In the genomic region with DNA sequence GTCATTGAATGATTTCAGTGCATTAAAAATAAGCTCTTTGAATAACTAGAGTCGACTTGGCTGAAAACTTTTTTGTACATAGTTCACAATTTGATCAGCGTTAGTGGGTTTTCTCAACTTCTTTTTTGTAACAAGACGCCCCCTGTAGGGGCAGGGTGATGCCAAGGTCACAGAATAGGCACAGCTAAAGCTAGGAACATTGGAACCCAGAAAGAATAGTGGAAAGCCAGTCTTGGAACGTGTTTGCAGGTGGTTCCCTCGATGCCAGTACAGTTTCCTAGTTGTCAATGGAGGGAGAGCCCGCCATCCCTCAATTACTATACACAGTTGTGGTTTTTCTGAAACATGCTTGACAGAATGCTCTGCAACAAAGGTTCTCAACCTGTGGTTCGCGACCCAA, we compare ENCODE assay signal across 8 mouse cellular contexts. TPM values are rescaled to one million over a fixed set of nuclear protein-coding genes. Genes with fewer than 3 reads are reported as not detected.
DNase-seq lines count a peak whose midpoint lies in the region; ATAC-seq and TF ChIP-seq lines count a peak whose summit lies in the region.

No protein-coding gene starts in this region.

- peaks cover 45% of the 10 kb centered on the region for H3K4me1 ChIP-seq in hindbrain, embryonic 12.5 days
- H3K4me1 ChIP-seq in midbrain, embryonic 13.5 days (replicated peaks): peaks cover 58% of the 10 kb centered on the region

- H3K27ac ChIP-seq in gastrocnemius, adult 2 months: peak overlapping the region; percentile 87
- no peak overlapping the region for H3K27ac ChIP-seq in hindbrain, embryonic 12.5 days
- no peak overlapping the region for H3K27ac ChIP-seq in midbrain, embryonic 13.5 days

- H3K27me3 ChIP-seq in hindbrain, embryonic 12.5 days: peaks cover 17% of the 10 kb centered on the region; the same call in 1 of the 2 replicates
- peaks cover 72% of the 10 kb centered on the region for H3K27me3 ChIP-seq in midbrain, embryonic 13.5 days

- no peak for ATAC-seq in hindbrain, embryonic 12.5 days (ENCODE audit: low FRiP score)
- no peak for ATAC-seq in midbrain, embryonic 13.5 days
- ATAC-seq in activated CD4-positive, CD25-positive, alpha-beta regulatory T cell, adult 4 months: no peak
- ATAC-seq in megakaryocyte-erythroid progenitor cell, adult 5-6 weeks (replicated peaks; ENCODE audit: low FRiP score, low TSS enrichment, poor library complexity, severe bottlenecking): no peak

- 10% methylated on average over 8 of the region's 8 CpGs for WGBS in hindbrain, embryonic 12.5 days
- WGBS in midbrain, embryonic 13.5 days: 9% methylated on average over 8 of the region's 8 CpGs

- no peaks in the 10 kb centered on the region for H3K9me3 ChIP-seq in hindbrain, embryonic 12.5 days (replicated peaks)
- H3K9me3 ChIP-seq in midbrain, embryonic 13.5 days: no peaks in the 10 kb centered on the region

- DNase-seq in gastrocnemius, adult 2 months: no peak
- DNase-seq in gastrocnemius, postnatal 36 days: no peak
- peak; percentile 20 for DNase-seq in embryo, embryonic 10 days (ENCODE audit: low spot score)
- DNase-seq in gastrocnemius, postnatal 10 days: no peak

- no peak overlapping the region for H3K9ac ChIP-seq in hindbrain, embryonic 12.5 days
- peak overlapping the region; percentile 39 for H3K9ac ChIP-seq in midbrain, embryonic 13.5 days (replicated peaks)

- H3K4me2 ChIP-seq in hindbrain, embryonic 12.5 days (replicated peaks): peak overlapping the region; percentile 95
- peak overlapping the region; percentile 98 for H3K4me2 ChIP-seq in midbrain, embryonic 13.5 days (replicated peaks)

- TF ChIP-seq CTCF in gastrocnemius, adult 2 months (IDR thresholded peaks at IDR 0.05): no peak; the same call in 1 of the 2 replicates

- intact Hi-C loops in gastrocnemius, adult 2 months (cut with DNase I): no loop called here
- intact Hi-C loops in gastrocnemius, postnatal 36 days (cut with DNase I): no loop called here

- no peaks in the 10 kb centered on the region for H3K36me3 ChIP-seq in hindbrain, embryonic 12.5 days
- H3K36me3 ChIP-seq in midbrain, embryonic 13.5 days: no peaks in the 10 kb centered on the region

- peak overlapping the region; percentile 87 for H3K4me3 ChIP-seq in gastrocnemius, adult 2 months
- H3K4me3 ChIP-seq in hindbrain, embryonic 12.5 days: peak overlapping the region; percentile 72
- H3K4me3 ChIP-seq in midbrain, embryonic 13.5 days (replicated peaks): peak overlapping the region; percentile 66

RNA-seq across cellular contexts. Expression of a gene that starts 1.0 kb away (rescaled TPM):
- 1 to 10 TPM; 5.1 to 8.5 TPM for total RNA-seq in gastrocnemius, adult 2 months (2021)
- 1 to 10 TPM; 7.2 to 9.3 TPM for total RNA-seq in gastrocnemius, postnatal 36 days (2021)
- polyA plus RNA-seq in hindbrain, embryonic 12.5 days (2016; fragmentation: Nextera tagmentation; extraction: Ambion mirVana): 6.9 and 7.6 TPM in 2 replicates
- polyA plus RNA-seq in midbrain, embryonic 13.5 days (2015; fragmentation: Nextera tagmentation; extraction: Ambion mirVana): 3.9 and 4.3 TPM in 2 replicates
- under 1 TPM in 1 of 2 experiments, not detected in 1; 0.13 TPM for polyA plus RNA-seq in activated CD4-positive, CD25-positive, alpha-beta regulatory T cell, adult 4 months (2017; shearing (Covaris generic))
- total RNA-seq in megakaryocyte-erythroid progenitor cell, adult 5-6 weeks (2014; fragmentation: Nextera tagmentation): not detected in 2 replicates
- total RNA-seq in megakaryocyte-erythroid progenitor cell, adult 5-6 weeks (2017): not detected in 2 replicates
- total RNA-seq in gastrocnemius, postnatal 10 days (2021): 10 to 100 TPM; 18.6 to 23.0 TPM

Comparison
In these comparisons a context has a peak if more than half of its experiments do, and no peak if none do; other contexts are left out.
1. RNA of a gene that starts 1.0 kb away (total RNA-seq): 18.6 to 23.0 TPM in gastrocnemius, postnatal 10 days, 7.2 to 9.3 TPM in gastrocnemius, postnatal 36 days and 5.1 to 8.5 TPM in gastrocnemius, adult 2 months; not detected in megakaryocyte-erythroid progenitor cell, adult 5-6 weeks; every median in the first group is over 4 times any median in the second.
2. Peak in every context shown above with its lines, with median percentiles within 50 percentile points of each other: H3K4me3 ChIP-seq.